Mouse (Mus musculus): ENCODE measurements around the gene Glb1.
A peak's percentile ranks its signal among the peaks of the same experiment; 100 is the strongest.

The Glb1 gene

GRCm38 (mm10) chr9:114442893-114443292, 42.0 kb downstream of the Glb1 start:
- DNase-seq (ENCODE audit: low spot score in 2 of 2), result no peak

DNA sequence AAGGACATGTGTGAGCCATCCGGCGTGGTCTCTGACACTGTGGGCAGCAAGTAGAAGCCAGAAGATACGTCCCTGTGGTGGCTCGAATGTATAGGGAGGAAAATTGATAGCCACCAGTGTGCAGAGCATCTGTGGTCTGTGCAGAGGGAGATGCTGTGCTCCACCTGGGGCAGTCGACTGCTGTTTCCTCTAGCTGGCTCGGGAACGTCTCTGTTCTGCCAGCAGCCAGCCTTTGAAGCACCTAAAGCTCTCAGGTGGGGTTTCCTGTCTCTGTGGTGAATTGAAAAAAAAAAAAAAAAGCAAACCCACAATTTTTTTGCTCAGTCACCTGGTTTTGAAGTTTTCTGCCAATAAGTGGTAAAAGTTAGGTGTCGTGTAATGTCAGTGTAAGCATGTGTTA, 42.5 kb downstream of the Glb1 start:
- peak in 1 of 2 experiments; percentile 20 for DNase-seq (ENCODE audit: low spot score in 2 of 2)

DNA sequence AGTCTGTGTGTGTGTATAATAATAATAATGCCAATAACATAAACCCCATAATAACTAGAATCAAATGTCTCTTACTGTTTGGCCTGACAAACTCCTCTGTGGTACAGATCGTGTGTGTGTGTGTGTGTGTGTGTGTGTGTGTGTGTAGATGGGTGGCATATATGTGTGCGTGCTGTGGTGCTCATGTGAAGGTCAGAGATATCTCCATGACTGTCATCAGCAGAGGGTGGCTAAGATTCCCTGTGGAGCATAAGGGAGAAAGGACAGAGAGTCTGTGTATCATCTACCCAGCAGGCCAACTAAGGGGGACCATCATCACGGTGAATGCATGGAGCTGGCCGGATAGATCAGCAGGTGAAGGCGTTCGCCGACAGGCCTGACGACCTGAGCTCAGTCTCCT, 46.0 kb downstream of the Glb1 start:
- DNase-seq (ENCODE audit: low spot score in 2 of 2), result no peak

DNA sequence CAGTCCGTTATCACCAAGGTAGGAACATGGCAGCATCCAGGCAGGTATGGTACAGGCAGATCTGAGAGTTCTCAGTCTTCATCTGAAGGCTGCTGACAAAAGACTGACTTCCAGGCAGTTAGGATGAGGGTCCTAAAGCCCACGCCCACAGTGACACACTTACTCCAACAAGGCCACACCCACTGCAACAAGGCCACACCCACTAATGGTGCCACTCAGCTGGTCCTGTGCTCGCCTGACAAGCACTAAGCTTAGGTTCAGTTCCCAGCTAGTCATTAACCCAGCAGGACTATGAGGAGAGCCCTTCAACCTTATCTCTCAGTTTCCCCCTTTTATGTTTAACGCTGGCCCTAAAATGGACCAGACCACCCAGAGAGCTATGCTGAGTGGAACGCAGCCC, 47.8 kb downstream of the Glb1 start:
- no peak for DNase-seq (ENCODE audit: low spot score in 2 of 2)

DNA sequence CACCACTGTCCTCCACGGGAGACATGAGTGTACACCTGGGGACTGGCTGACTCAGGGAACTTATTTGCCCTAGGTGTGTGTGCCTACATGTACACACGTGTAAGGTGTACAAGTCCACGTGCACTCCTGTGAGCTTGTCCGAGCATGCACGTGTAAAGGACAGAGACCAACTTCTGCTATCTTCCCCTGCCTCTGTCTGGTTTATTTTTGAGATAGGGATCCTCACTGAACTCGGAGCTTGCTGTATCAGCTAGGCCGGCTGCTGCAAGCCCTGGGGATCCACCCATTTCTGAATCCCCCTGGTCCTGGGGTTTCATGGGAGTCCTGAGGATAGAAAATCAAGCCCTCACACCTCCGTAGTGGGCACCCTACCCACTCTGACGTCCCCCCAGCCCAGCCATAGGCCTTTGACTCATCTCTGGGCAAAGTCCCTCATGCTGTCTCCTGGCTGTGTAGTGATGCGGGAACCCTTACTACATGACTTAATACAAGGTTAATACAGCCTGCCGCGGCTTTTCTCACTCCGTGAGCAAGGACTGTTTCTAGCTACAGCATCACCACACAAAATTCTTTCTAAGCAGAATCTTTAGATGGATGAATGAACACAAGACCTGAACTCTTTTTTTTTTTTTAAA, 48.4 kb downstream of the Glb1 start:
- DNase-seq (ENCODE audit: low spot score in 2 of 2), result no peak

GRCm38 (mm10) chr9:114451615-114452014, 50.7 kb downstream of the Glb1 start:
- DNase-seq (ENCODE audit: low spot score in 2 of 2), result no peak

DNA sequence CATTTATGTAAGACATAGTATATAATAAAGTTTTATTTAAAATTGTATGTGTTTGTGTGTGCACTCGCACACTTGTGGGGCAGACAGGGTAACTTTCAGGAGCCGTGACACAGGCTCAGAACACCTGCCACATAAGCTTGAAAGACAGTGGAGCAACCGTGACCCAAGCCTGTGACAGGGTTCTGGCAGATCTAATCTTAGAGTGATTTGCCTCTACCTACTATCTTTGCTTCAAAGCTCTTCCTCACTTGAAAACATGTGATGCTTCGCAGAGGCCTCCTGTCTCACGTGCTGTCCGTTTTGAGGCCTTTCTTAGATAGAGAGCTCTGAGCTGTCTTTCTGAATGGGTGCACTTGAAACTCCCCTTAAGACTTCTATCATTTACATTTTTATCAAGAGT, 51.5 kb downstream of the Glb1 start:
- DNase-seq (ENCODE audit: low spot score in 2 of 2), result no peak

GRCm38 (mm10) chr9:114455420-114455819, 54.5 kb downstream of the Glb1 start:
- DNase-seq (ENCODE audit: low spot score in 2 of 2), result no peak

GRCm38 (mm10) chr9:114458436-114458835, 57.6 kb downstream of the Glb1 start:
- no peak for DNase-seq (ENCODE audit: low spot score in 2 of 2)

DNA sequence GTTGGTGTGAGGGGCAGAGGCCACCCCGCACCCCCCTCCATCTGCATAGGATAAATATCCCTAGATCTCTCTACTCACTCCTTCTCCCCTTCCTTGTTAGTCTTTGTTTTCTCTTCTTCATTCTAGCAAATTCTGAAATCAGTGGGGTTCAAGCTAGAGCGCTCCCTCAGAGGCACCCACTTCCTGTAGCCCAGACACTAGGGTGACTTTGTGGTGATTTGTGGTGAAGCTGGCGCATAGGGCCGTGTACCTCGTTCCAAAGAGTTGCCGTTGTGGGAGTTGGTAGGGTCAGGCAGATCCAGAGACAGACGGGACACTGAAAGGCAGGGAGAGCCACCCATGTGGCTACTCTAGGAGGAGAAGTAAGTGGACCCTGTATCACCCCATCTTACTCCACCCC, 61.7 kb downstream of the Glb1 start:
- DNase-seq (ENCODE audit: low spot score in 2 of 2), result no peak

DNA sequence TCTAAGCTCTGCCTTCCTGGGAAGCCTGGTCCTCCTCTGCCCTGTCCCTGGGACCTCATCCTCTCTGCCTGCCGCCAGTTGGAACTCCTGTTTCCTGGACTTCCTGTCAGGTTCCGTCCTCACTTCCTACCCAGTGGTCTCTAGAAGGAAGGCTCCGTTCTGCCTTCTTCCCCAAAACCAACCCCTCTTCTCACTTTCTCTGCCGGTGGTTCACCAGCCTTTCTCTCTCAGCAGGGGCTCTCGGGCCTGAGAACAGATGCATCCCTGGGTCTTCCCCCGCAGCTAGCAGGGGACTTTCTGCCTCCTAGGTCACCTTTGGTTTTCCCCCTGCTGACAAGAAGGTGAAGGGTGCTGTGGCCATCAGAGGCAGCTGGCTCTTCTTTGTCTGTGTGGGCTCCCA, 64.6 kb downstream of the Glb1 start:
- DNase-seq (ENCODE audit: low spot score in 2 of 2), result no peak

- no peak for DNase-seq (ENCODE audit: low spot score in 2 of 2)
Measured at GRCm38 (mm10) chr9:114466871-114467270, 66.0 kb downstream of the Glb1 start.

DNA sequence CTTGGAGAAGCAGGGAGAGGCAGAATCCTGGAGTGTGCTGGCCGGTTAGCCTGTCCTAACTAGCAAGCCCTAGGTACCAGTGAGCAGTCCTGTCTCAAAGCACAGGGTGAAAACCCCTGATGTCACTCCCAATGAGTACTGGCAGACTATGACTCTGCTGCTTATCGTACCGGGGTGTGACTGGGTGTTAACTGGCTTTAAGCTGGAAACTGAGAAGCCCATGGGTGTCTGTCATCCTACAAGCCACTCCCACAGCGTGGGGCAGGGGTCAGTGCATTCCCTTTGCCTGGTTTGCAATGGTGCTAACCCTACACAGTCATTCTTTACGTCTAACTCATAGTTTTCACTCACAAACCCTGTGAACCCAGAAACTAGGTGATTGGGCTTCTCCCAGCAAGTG, 67.3 kb downstream of the Glb1 start:
- no peak for DNase-seq (ENCODE audit: low spot score in 2 of 2)

DNA sequence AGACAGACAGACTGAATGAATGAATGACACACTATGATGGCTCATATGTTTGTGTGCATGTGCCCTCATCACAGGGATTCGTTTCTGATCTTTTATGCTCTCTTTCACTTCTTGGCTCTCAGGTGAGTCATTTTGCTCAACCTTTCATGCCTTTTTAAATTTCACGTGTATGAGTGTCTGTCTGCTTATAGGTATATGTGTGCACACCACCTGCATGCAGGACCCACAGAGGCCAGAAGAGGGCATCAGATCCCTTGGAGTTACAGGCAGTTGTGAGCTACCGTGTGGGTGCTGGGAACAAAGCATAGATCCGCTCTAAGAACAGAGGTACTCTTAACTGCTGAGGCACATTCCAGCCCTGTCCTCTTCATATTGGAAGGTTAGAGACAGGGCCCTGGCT, 67.8 kb downstream of the Glb1 start:
- no peak for DNase-seq (ENCODE audit: low spot score in 2 of 2)

DNA sequence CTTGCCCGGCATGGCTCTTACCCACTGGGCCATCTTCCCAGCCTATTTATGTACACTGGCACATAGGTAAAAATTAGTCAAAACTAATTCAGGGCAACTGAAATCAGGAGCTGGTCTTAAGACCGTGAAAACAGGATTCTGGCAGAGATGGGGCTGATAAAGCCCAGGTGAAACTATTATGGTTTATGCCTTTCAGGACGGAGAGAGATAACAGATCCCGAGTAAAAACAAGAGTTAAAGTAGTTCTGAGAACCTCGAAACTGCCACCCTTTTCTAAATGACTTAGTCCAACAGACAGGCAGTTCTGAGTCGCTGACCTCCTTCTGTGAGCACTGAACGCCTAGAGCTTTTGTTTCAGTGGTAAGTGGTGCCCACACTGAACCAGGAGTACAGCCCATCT, 71.0 kb downstream of the Glb1 start:
- no peak for DNase-seq (ENCODE audit: low spot score in 2 of 2)

GRCm38 (mm10) chr9:114477019-114477418, 76.1 kb downstream of the Glb1 start:
- DNase-seq (ENCODE audit: low spot score in 2 of 2), result no peak

DNA sequence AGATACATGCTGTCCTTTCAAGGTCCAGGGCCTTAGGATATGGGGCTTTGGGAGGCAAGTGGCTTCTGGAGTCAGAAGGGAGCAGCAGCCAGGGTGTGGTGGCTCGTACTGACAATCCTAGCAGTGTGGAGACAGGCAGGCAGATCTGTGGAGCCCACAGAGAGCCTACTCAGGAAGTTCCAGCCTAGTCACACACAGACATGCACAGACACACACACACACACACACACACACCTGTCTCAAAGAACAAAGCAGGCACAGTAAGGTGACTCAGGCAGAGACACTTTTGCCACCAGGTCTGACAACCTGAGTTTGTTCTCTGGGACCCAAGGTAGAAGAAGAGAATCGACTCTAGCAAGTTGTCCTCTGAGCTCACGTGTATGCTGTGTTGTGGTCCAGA, 80.1 kb downstream of the Glb1 start:
- no peak for DNase-seq (ENCODE audit: low spot score in 2 of 2)

DNA sequence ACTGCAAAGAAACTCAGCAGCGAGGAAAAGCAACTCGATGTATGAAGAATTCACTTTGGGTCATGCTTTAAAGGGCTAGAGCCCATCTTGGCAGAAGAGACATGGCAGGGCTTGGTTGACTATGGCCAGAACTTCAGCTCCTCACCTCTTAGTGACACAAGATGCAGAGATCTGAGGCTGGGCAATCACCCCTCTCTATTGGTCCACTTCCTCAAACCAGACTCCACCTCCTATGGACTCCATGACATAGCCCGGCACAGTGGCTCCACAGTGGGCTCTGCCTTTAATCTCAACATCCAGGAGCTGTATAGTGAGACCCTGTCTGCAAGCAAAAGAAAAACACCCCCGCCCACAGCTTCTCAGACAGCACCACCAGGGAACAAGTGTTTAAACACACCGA, 83.9 kb downstream of the Glb1 start:
- no peak for DNase-seq (ENCODE audit: low spot score in 2 of 2)

DNA sequence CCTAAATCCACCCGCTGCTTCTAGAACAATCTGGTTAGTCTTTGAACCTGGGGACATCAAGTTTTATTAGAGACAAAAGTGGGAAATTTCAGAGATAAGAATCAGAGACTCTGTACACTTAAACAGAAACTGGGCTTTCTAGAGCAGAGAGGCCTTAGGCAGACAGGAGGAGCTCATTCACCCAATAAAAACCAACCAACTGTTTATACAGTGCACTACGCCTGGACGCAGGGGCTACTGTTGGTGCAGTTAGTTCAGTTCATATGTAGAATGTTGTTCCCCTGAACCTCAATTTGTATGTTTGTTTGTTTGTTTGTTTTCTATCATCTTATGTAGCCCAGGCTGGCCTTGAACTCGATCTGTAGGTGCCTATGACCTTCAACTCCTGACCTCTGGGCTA, 85.9 kb downstream of the Glb1 start:
- DNase-seq (ENCODE audit: low spot score in 2 of 2), result no peak

GRCm38 (mm10) chr9:114487481-114488258, 86.8 kb downstream of the Glb1 start:
- no peak for DNase-seq (ENCODE audit: low spot score in 2 of 2)

- DNase-seq (ENCODE audit: low spot score in 2 of 2), result no peak
Measured at GRCm38 (mm10) chr9:114496469-114496868, 95.6 kb downstream of the Glb1 start.

DNA sequence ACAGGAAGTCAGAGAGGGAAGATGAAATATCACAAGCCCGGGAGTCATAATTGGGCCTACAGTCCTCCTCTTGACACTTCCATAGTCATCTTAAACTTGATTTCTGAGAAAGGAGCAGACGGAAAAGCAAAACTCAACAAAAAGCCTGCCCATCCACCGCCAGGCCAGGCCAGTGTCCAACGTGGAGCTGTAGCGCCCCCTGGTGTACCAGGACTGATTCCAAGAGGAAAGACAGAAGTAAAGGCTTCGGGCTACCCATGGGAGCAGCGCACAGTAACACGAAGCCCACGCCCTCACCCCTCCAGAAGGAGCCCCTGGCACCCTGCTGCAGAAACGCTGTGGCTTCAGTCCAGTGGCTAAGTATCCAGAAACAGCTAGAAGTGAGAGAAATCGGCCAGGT, 97.3 kb downstream of the Glb1 start:
- DNase-seq (ENCODE audit: low spot score in 2 of 2), result peak; percentile 59 to 69

- DNase-seq (ENCODE audit: low spot score in 2 of 2), result peak in 1 of 2 experiments; percentile 26
Measured at GRCm38 (mm10) chr9:114499783-114500515, 99.1 kb downstream of the Glb1 start.
